Mouse (Mus musculus): ENCODE measurements around the gene Nav1.

- TF ChIP-seq CTCF (IDR thresholded peaks at IDR 0.05; ENCODE audit: low read depth, low read length), result no peak
- no peak for TF ChIP-seq POLR2A (IDR thresholded peaks at IDR 0.05; ENCODE audit: extremely low read depth, insufficient read depth, low read length)
Observed at GRCm38 (mm10) chr1:135636111-135636511, 29.0 kb upstream of the Nav1 start.

All from liver, adult 2 months (tissue).